ENCODE assay signal across 11 mouse cellular contexts in the genomic region with DNA sequence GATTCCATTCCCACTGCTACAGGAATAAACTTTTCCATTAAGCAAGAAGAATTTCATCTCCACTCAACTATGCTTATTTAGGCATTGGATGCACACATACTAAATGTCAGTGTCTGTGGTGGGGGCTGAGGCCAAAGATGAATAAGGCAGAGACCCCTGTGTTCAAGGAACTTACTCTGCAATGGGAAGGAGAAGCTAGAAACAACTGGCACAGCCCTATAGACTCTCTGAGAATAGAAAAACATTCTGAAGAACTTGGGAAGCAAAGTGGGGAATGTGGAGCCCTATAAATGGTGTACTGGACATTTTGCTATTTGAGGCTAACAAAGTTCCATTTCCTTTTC.
"Had no signal": no experiment of that assay in that cellular context is flagged by ENCODE, and none has a peak within 500 bp of the region (broad histone marks: within the 10 kb centered on the region; RNA-seq: fewer than 3 reads in every experiment).

No protein-coding gene starts in this region.

- H3K27me3 ChIP-seq: liver, embryonic 13.5 days; midbrain, embryonic 13.5 days; neural tube, embryonic 15.5 days had no signal

- H3K27ac ChIP-seq: layer of hippocampus, adult 2 months; liver, embryonic 13.5 days; midbrain, embryonic 13.5 days; neural tube, embryonic 15.5 days; stomach, postnatal 0 days had no signal

- H3K36me3 ChIP-seq: liver, embryonic 13.5 days; midbrain, embryonic 13.5 days; neural tube, embryonic 15.5 days had no signal

- H3K4me2 ChIP-seq: liver, embryonic 13.5 days; midbrain, embryonic 13.5 days; neural tube, embryonic 15.5 days had no signal

- DNase-seq: kidney, postnatal 4 days; liver, embryonic 13.5 days; liver, postnatal 0 days; right cerebral cortex, adult 18-20 months; right cerebral cortex, postnatal 25 days; thymus, postnatal 4 days had no signal

- H3K9me3 ChIP-seq: liver, embryonic 13.5 days; neural tube, embryonic 15.5 days had no signal

- ATAC-seq: liver, postnatal 0 days; midbrain, embryonic 13.5 days had no signal

- H3K9ac ChIP-seq: liver, embryonic 13.5 days; liver, postnatal 0 days; midbrain, embryonic 13.5 days; neural tube, embryonic 15.5 days had no signal

- H3K4me1 ChIP-seq: liver, embryonic 13.5 days; midbrain, embryonic 13.5 days; neural tube, embryonic 15.5 days had no signal

- H3K4me3 ChIP-seq: layer of hippocampus, adult 2 months; liver, embryonic 13.5 days; midbrain, embryonic 13.5 days; myocyte; neural tube, embryonic 15.5 days had no signal
